Mouse (Mus musculus) lung, adult 18-20 months (tissue): Measurements from ENCODE around the gene Gm28635.

Source experiments
- DNase-seq, 2 experiments: peaks; one replicate each; pipeline ENCODE4 v3.0.0; 2022; ENCODE audit warnings: mixed read lengths in 2 of 2

Gene Gm28635

GRCm38 (mm10) chr2:84579311-84579710, 98.5 kb downstream of the Gm28635 start:
- DNase-seq: no peak

- DNase-seq: no peak
Observed at GRCm38 (mm10) chr2:84574130-84574529, 103.7 kb downstream of the Gm28635 start.

- DNase-seq: no peak
Observed at GRCm38 (mm10) chr2:84556888-84557514, 120.8 kb downstream of the Gm28635 start.
